ENCODE assay signal across 8 mouse cellular contexts in the genomic region with DNA sequence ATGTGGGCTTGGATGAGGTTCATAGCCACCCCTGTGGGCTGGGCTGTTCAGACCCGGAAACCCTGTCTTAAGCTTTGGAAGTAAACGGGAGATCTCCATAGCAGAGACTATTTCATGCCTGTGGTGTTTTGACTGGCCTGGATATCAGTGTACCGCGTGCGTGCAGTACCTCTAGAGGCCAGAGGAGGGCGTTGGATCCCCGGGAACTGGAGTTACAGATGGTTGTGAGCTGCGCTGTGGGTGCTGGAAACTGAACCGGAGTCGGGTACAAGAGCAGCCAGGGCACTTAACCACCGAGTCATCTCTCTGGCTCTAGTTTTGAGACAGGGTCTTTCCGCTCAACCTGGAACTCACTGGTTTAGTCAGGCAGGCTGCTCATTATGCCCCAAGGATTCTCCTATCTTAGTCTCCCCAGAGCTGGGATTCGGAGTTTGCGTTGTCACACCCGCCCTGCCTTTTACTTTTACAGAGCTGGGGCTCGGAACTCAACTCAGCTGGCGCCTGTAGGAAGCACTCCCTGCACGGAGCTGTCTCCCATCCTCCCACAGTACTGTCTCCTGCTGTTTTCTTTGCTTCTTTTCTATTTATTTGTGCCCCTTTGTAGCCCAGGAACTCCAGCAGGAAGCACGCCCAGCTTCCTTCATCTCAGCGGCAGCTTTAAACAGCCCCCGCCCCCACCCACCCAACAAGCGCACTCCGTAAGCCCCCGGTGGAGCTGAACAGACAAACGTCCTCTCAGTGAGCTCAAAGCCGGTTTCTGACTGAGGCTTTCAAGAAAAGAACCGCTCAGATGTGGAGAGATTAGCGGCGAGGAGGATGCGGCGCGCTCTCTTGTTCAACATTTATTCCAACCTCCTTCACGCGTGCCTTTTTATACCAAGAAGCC. TPM values are rescaled to one million over a fixed set of nuclear protein-coding genes. Genes with fewer than 3 reads are reported as not detected.
DNase-seq lines count a peak whose midpoint lies in the region; ATAC-seq and TF ChIP-seq lines count a peak whose summit lies in the region.
"Had no signal": no experiment of that assay in that cellular context is flagged by ENCODE, and none has a peak within 500 bp of the region (broad histone marks: within the 10 kb centered on the region; RNA-seq: fewer than 3 reads in every experiment).

No protein-coding gene starts in this region.

- no peak for TF ChIP-seq EP300 in liver, embryonic 14.5 days (IDR thresholded peaks at IDR 0.05; ENCODE audit: low read depth)

- H3K9ac ChIP-seq in forebrain, postnatal 0 days: peak overlapping the region; percentile 40
- H3K9ac ChIP-seq in liver, embryonic 14.5 days (replicated peaks): no peak overlapping the region
- H3K9ac ChIP-seq: liver, embryonic 15.5 days had no signal

- H3K9me3 ChIP-seq in forebrain, postnatal 0 days (ENCODE audit: low read length): no peaks in the 10 kb centered on the region
- H3K9me3 ChIP-seq in liver, embryonic 14.5 days (ENCODE audit: control insufficient read depth, low read length): no peaks in the 10 kb centered on the region
- H3K9me3 ChIP-seq: liver, embryonic 15.5 days had no signal

- no peak for TF ChIP-seq POLR2A in testis, adult 2 months (IDR thresholded peaks at IDR 0.05; ENCODE audit: control insufficient read depth, low read depth, low read length)

- H3K27me3 ChIP-seq in testis, adult 2 months (ENCODE audit: control insufficient read depth, insufficient read depth, low read length): no peaks in the 10 kb centered on the region; the same call in 1 of the 2 replicates
- H3K27me3 ChIP-seq in forebrain, postnatal 0 days (ENCODE audit: insufficient read depth, low read length): no peaks in the 10 kb centered on the region
- H3K27me3 ChIP-seq in liver, embryonic 14.5 days (ENCODE audit: control insufficient read depth, insufficient read depth, low read length): peaks cover 3% of the 10 kb centered on the region; the same call in 1 of the 2 replicates

- no peak for DNase-seq in testis, postnatal 10 days (ENCODE audit: low spot score)
- DNase-seq in forebrain, postnatal 0 days: no peak
- no peak for DNase-seq in liver, embryonic 14.5 days (ENCODE audit: low read depth in 3 of 3, low spot score in 3 of 3)
- no peak for DNase-seq in adrenal gland, postnatal 4 days (ENCODE audit: low spot score in 2 of 2)
- DNase-seq in lung, postnatal 14 days: no peak
- no peak for DNase-seq in Muller cell, postnatal 12 days (ENCODE audit: inconsistent ontology term)

- peak; percentile 72 for ATAC-seq in forebrain, postnatal 0 days
- no peak for ATAC-seq in liver, embryonic 14.5 days (ENCODE audit: insufficient read depth)

- H3K4me1 ChIP-seq in testis, adult 2 months (ENCODE audit: control insufficient read depth, insufficient read depth, low read length): no peaks in the 10 kb centered on the region; the same call in 1 of the 2 replicates
- peaks cover 14% of the 10 kb centered on the region for H3K4me1 ChIP-seq in forebrain, postnatal 0 days (ENCODE audit: insufficient read depth)
- no peaks in the 10 kb centered on the region for H3K4me1 ChIP-seq in liver, embryonic 14.5 days (replicated peaks; ENCODE audit: control insufficient read depth in 2 of 2, insufficient read depth in 2 of 2, low read length in 1 of 2)
- H3K4me1 ChIP-seq: liver, embryonic 15.5 days had no signal

- H3K4me3 ChIP-seq in testis, adult 2 months (ENCODE audit: control insufficient read depth, low read depth, low read length): peak overlapping the region; percentile 9; the same call in 1 of the 2 replicates
- peak overlapping the region; percentile 28 for H3K4me3 ChIP-seq in forebrain, postnatal 0 days (ENCODE audit: low read depth, low read length)
- H3K4me3 ChIP-seq in liver, embryonic 14.5 days (ENCODE audit: insufficient read depth in 1 of 2, low read depth in 2 of 2, low read length in 2 of 2): no peak overlapping the region
- H3K4me3 ChIP-seq: liver, embryonic 15.5 days had no signal

- H3K36me3 ChIP-seq in testis, adult 2 months (ENCODE audit: control insufficient read depth, insufficient read depth, low read length): no peaks in the 10 kb centered on the region
- H3K36me3 ChIP-seq in forebrain, postnatal 0 days (ENCODE audit: insufficient read depth): no peaks in the 10 kb centered on the region
- H3K36me3 ChIP-seq in liver, embryonic 14.5 days (replicated peaks; ENCODE audit: control insufficient read depth, insufficient read depth, low read depth): no peaks in the 10 kb centered on the region
- H3K36me3 ChIP-seq: liver, embryonic 15.5 days had no signal

- no peak overlapping the region for H3K27ac ChIP-seq in testis, adult 2 months (ENCODE audit: control insufficient read depth, insufficient read depth, low read depth, low read length)
- peak overlapping the region; percentile 92 for H3K27ac ChIP-seq in forebrain, postnatal 0 days (ENCODE audit: low read depth, low read length)
- H3K27ac ChIP-seq in liver, embryonic 14.5 days: no peak overlapping the region
- H3K27ac ChIP-seq: liver, embryonic 15.5 days had no signal

- H3K4me2 ChIP-seq in forebrain, postnatal 0 days (ENCODE audit: low read depth): peak overlapping the region; percentile 49
- no peak overlapping the region for H3K4me2 ChIP-seq in liver, embryonic 14.5 days (ENCODE audit: low read depth)
- H3K4me2 ChIP-seq: liver, embryonic 15.5 days had no signal

- 13% methylated on average over 34 of the region's 34 CpGs for WGBS in forebrain, postnatal 0 days
- WGBS in liver, embryonic 14.5 days (ENCODE audit: insufficient replicate concordance): 14% methylated on average over 34 of the region's 34 CpGs

- peak; percentile 71; the same call in 1 of the 2 replicates for TF ChIP-seq CTCF in testis, adult 2 months (IDR thresholded peaks at IDR 0.05; ENCODE audit: control insufficient read depth, insufficient read depth, insufficient replicate concordance, low read depth, low read length)
- TF ChIP-seq CTCF in forebrain, postnatal 0 days (IDR thresholded peaks at IDR 0.05; ENCODE audit: low read depth): peak; percentile 71
- TF ChIP-seq CTCF in liver, embryonic 14.5 days (IDR thresholded peaks at IDR 0.05; ENCODE audit: low read depth): peak; percentile 35

RNA-seq across cellular contexts. Expression of gene Klhdc7a, which starts 42.3 kb away (rescaled TPM):
- polyA plus RNA-seq in testis, adult 2 months (2012; rRNA removed): 0.66 and 0.70 TPM in 2 replicates
- total RNA-seq in forebrain, postnatal 0 days (2014; rRNA removed): 0.92 and 1.0 TPM in 2 replicates
- polyA plus RNA-seq in forebrain, postnatal 0 days (2015; fragmentation: Nextera tagmentation; extraction: Ambion mirVana): 0.19 and 0.27 TPM in 2 replicates
- 0.34 and 0.39 TPM in 2 replicates for polyA plus RNA-seq in liver, embryonic 14.5 days (2012; rRNA removed)
- 0.20 and 0.23 TPM in 2 replicates for polyA plus RNA-seq in liver, embryonic 14.5 days (2014; fragmentation: Nextera tagmentation; extraction: Ambion mirVana)
- total RNA-seq in adrenal gland, postnatal 4 days (2021): 1 to 10 TPM; 6.3 to 7.3 TPM

Comparison
In these comparisons a context has a peak if more than half of its experiments do, and no peak if none do; other contexts are left out.
1. H3K4me3 ChIP-seq: peak in testis, adult 2 months (single experiment) and forebrain, postnatal 0 days (single experiment); none in liver, embryonic 14.5 days (0 of 2).
2. Peak in every context shown above with its lines, with median percentiles within 50 percentile points of each other: CTCF ChIP-seq.